Mouse (Mus musculus) cerebellum, adult 2 months (tissue): Measurements from ENCODE around the gene Prr7.

Experiments used
- CTCF ChIP-seq: fragments of 200-500 bp; IDR thresholded peaks from 2 replicates; pipeline ENCODE4 v1.5.1; 2011; ENCODE audit warnings: low read depth, mild to moderate bottlenecking, control low read depth, low read length, moderate library complexity, borderline replicate concordance; ENCODE audit not compliant: insufficient read depth
- POLR2A ChIP-seq: fragments of 200-500 bp; IDR thresholded peaks from 2 replicates; pipeline ENCODE4 v1.6.1; 2011; ENCODE audit warnings: low read length, control low read depth, borderline replicate concordance; ENCODE audit not compliant: insufficient read depth

GRCm38 (mm10) chr13:55502405-55502804 is 38.3 kb downstream of the Prr7 start:
- TF ChIP-seq CTCF: no peak
- TF ChIP-seq POLR2A: no peak
